Mouse (Mus musculus): ENCODE data around the gene Tpp1.

Tpp1 gene

GRCm38 (mm10) chr7:105751491-105752433 lies at the start of gene Tpp1:
Tpp1 (minus strand) TSS chr7:105752235.
- peak; percentile 99 for DNase-seq (ENCODE audit: low spot score)

- DNase-seq (ENCODE audit: low spot score), result no peak
Measured at GRCm38 (mm10) chr7:105796972-105797371, 44.9 kb upstream of the Tpp1 start.

GRCm38 (mm10) chr7:105795759-105796366 lies 43.8 kb upstream of the Tpp1 start:
- DNase-seq (ENCODE audit: low spot score), result no peak

GRCm38 (mm10) chr7:105793701-105794100 lies 41.7 kb upstream of the Tpp1 start:
- DNase-seq (ENCODE audit: low spot score), result no peak

- no peak for DNase-seq (ENCODE audit: low spot score)
Measured at GRCm38 (mm10) chr7:105791147-105791546, 39.1 kb upstream of the Tpp1 start.

GRCm38 (mm10) chr7:105787285-105788140 lies 35.5 kb upstream of the Tpp1 start, which contains the start of gene Dchs1:
Dchs1 (minus strand) TSS chr7:105787654.
- no peak for DNase-seq (ENCODE audit: low spot score)

- DNase-seq (ENCODE audit: low spot score), result no peak
Measured at GRCm38 (mm10) chr7:105786506-105787284, 34.7 kb upstream of the Tpp1 start.

GRCm38 (mm10) chr7:105784556-105784955 lies 32.5 kb upstream of the Tpp1 start:
- no peak for DNase-seq (ENCODE audit: low spot score)

- DNase-seq (ENCODE audit: low spot score), result no peak
Measured at GRCm38 (mm10) chr7:105783861-105784260, 31.8 kb upstream of the Tpp1 start.

GRCm38 (mm10) chr7:105778553-105779265 lies 26.7 kb upstream of the Tpp1 start:
- DNase-seq (ENCODE audit: low spot score), result no peak

GRCm38 (mm10) chr7:105777797-105778552 lies 25.9 kb upstream of the Tpp1 start:
- DNase-seq (ENCODE audit: low spot score), result no peak

GRCm38 (mm10) chr7:105777316-105777715 lies 25.3 kb upstream of the Tpp1 start:
- DNase-seq (ENCODE audit: low spot score), result no peak

- DNase-seq (ENCODE audit: low spot score), result no peak
Measured at GRCm38 (mm10) chr7:105776026-105776425, 24.0 kb upstream of the Tpp1 start.

GRCm38 (mm10) chr7:105774661-105775060 lies 22.6 kb upstream of the Tpp1 start:
- DNase-seq (ENCODE audit: low spot score), result no peak

- DNase-seq (ENCODE audit: low spot score), result no peak
Measured at GRCm38 (mm10) chr7:105773041-105773440, 21.0 kb upstream of the Tpp1 start.

GRCm38 (mm10) chr7:105772331-105772730 lies 20.3 kb upstream of the Tpp1 start:
- DNase-seq (ENCODE audit: low spot score), result no peak

- no peak for DNase-seq (ENCODE audit: low spot score)
Measured at GRCm38 (mm10) chr7:105769959-105770358, 17.9 kb upstream of the Tpp1 start.

- no peak for DNase-seq (ENCODE audit: low spot score)
Measured at GRCm38 (mm10) chr7:105767729-105768165, 15.7 kb upstream of the Tpp1 start.

- DNase-seq (ENCODE audit: low spot score), result no peak
Measured at GRCm38 (mm10) chr7:105764331-105764730, 12.3 kb upstream of the Tpp1 start.

Measured in layer of hippocampus, adult 9-10 months (tissue).